Mouse (Mus musculus) MEL (cell line): ENCODE measurements around the gene Slain1.

Experiments
- CTCF ChIP-seq, 3 experiments: IDR thresholded peaks in 2 of 3; conservative IDR thresholded peaks in 1 of 3; 2 replicates each; pipeline ENCODE4 v1.5.1; 2011 to 2012; ENCODE audit warnings: low read length in 3 of 3, low read depth in 2 of 3, mild to moderate bottlenecking in 2 of 3, improper control_type of control experiment in 1 of 3, inconsistent platforms in 1 of 3, mixed read lengths in 1 of 3, moderate library complexity in 1 of 3; ENCODE audit not compliant: control insufficient read depth in 1 of 3, insufficient read depth in 1 of 3, poor library complexity in 1 of 3, severe bottlenecking in 1 of 3
- EP300 ChIP-seq, 2 experiments: IDR thresholded peaks; 2 replicates each; pipeline ENCODE4 v1.6.1; 2011; ENCODE audit warnings: improper control_type of control experiment in 2 of 2, low read length in 2 of 2, low read depth in 1 of 2, mild to moderate bottlenecking in 1 of 2
- JUND ChIP-seq: IDR thresholded peaks from 2 replicates; pipeline ENCODE4 v1.6.1; 2011; ENCODE audit warnings: low read depth, mild to moderate bottlenecking, improper control_type of control experiment, low read length
- MEF2A ChIP-seq: IDR thresholded peaks from 2 replicates; pipeline ENCODE4 v1.6.1; 2014; ENCODE audit warnings: low read depth, mild to moderate bottlenecking, inconsistent platforms, low read length, improper control_type of control experiment; ENCODE audit not compliant: poor library complexity, insufficient replicate concordance, severe bottlenecking; ENCODE audit errors: extremely low read depth
- POLR2A ChIP-seq, 2 experiments: IDR thresholded peaks; 2 replicates each; pipeline ENCODE4 v1.6.1; 2011 to 2012; ENCODE audit warnings: low read length in 2 of 2, mild to moderate bottlenecking in 2 of 2, control low read depth in 1 of 2, improper control_type of control experiment in 1 of 2, low read depth in 1 of 2, moderate library complexity in 1 of 2; ENCODE audit not compliant: control insufficient read depth in 1 of 2, insufficient read depth in 1 of 2, poor library complexity in 1 of 2
- POLR2AphosphoS2 ChIP-seq: IDR thresholded peaks from 2 replicates; pipeline ENCODE4 v1.6.1; 2011; ENCODE audit warnings: low read length, improper control_type of control experiment
- SMC3 ChIP-seq: IDR thresholded peaks from 2 replicates; pipeline ENCODE4 v1.6.1; 2011; ENCODE audit warnings: low read depth, low read length, improper control_type of control experiment
- ZC3H11A ChIP-seq: IDR thresholded peaks from 2 replicates; pipeline ENCODE4 v1.6.1; 2012; ENCODE audit warnings: low read depth, mild to moderate bottlenecking, inconsistent platforms, low read length, improper control_type of control experiment
- ZMIZ1 ChIP-seq: IDR thresholded peaks from 2 replicates; pipeline ENCODE4 v1.6.1; 2012; ENCODE audit warnings: low read depth, mild to moderate bottlenecking, inconsistent platforms, low read length, improper control_type of control experiment, moderate library complexity
- ZNF384 ChIP-seq: IDR thresholded peaks from 2 replicates; pipeline ENCODE4 v1.6.1; 2012; ENCODE audit warnings: low read depth, mild to moderate bottlenecking, inconsistent platforms, low read length, improper control_type of control experiment

DNA sequence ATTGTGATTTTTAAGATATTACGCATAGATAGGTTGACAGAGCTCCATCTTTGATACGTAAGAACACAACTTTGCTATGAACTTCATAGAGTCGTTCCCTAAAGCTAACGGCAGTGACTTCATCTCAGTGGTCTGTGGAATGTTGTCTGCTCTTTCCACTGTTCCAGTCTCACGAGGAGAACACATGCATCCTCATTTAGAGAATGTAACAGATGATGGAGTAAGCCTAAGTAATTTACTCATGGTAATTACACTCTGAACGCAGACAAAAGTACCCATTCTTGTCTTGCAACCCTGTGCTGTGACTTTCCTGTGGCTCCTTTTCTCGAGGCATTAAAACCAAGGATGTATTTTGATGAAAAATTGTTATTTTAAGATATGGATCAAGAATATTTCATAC, 104.0 kb downstream of the Slain1 start:
- TF ChIP-seq CTCF (IDR thresholded peaks at IDR 0.05 in 2 of 3, conservative IDR thresholded peaks at IDR 0.05 in 1 of 3; ENCODE audit: control insufficient read depth in 1 of 3, insufficient read depth in 1 of 3, low read depth in 2 of 3, low read length in 3 of 3, poor library complexity in 1 of 3, severe bottlenecking in 1 of 3): no peak
- TF ChIP-seq ZC3H11A: no peak
- no peak for TF ChIP-seq SMC3
- no peak for TF ChIP-seq POLR2A (IDR thresholded peaks at IDR 0.05; ENCODE audit: control insufficient read depth in 1 of 2, insufficient read depth in 1 of 2, low read depth in 1 of 2, low read length in 2 of 2, poor library complexity in 1 of 2)
- TF ChIP-seq MEF2A: no peak
- TF ChIP-seq JUND: no peak
- TF ChIP-seq ZNF384: no peak
- no peak for TF ChIP-seq EP300 (IDR thresholded peaks at IDR 0.05; ENCODE audit: low read depth in 1 of 2, low read length in 2 of 2)
- TF ChIP-seq POLR2AphosphoS2: no peak
- no peak for TF ChIP-seq ZMIZ1
